Mouse (Mus musculus) liver, adult 2 months (tissue): ENCODE results near the gene Flt4. TPM values are rescaled to one million over a fixed set of nuclear protein-coding genes. Genes with fewer than 3 reads are reported as not detected.

Experiments
- DNase-seq: peaks from one replicate; pipeline ENCODE4 v3.0.0-alpha.2; 2011; ENCODE audit warnings: low read depth, low spot score; ENCODE audit errors: extremely low read depth
- H3K27ac ChIP-seq: fragments of 200-500 bp; replicated peaks from 2 replicates; pipeline ENCODE4 v1.5.1; 2012; ENCODE audit warnings: low read depth, mild to moderate bottlenecking, control low read depth, inconsistent platforms, low read length; ENCODE audit not compliant: insufficient read depth
- H3K27me3 ChIP-seq: fragments of 200-500 bp; 2 replicates; pipeline ENCODE4 v1.6.1; 2012; ENCODE audit warnings: mild to moderate bottlenecking, moderate library complexity, low read length, inconsistent platforms; ENCODE audit not compliant: control insufficient read depth, insufficient read depth
- H3K36me3 ChIP-seq: fragments of 200-500 bp; 2 replicates; pipeline ENCODE4 v1.6.1; 2012; ENCODE audit warnings: low read length, inconsistent platforms; ENCODE audit not compliant: control insufficient read depth, insufficient read depth
- H3K4me1 ChIP-seq: fragments of 200-500 bp; 2 replicates; pipeline ENCODE4 v1.6.1; 2011; ENCODE audit warnings: low read length; ENCODE audit not compliant: control insufficient read depth, insufficient read depth
- H3K4me3 ChIP-seq: fragments of 200-500 bp; 2 replicates; pipeline ENCODE4 v1.5.1; 2011; ENCODE audit warnings: low read depth, mild to moderate bottlenecking, control low read depth, low read length, moderate library complexity; ENCODE audit not compliant: insufficient read depth
- H3K79me2 ChIP-seq: fragments of 200-500 bp; 2 replicates; pipeline ENCODE4 v1.6.1; 2012; ENCODE audit warnings: inconsistent platforms, mild to moderate bottlenecking, low read length, moderate library complexity; ENCODE audit not compliant: control insufficient read depth, insufficient read depth
- H3K9ac ChIP-seq: fragments of 200-500 bp; 2 replicates; pipeline ENCODE4 v1.6.1; 2012; ENCODE audit warnings: low read depth, mild to moderate bottlenecking, control low read depth, inconsistent platforms, low read length
- CTCF ChIP-seq: fragments of 200-500 bp; IDR thresholded peaks from 2 replicates; pipeline ENCODE4 v1.5.1; 2011; ENCODE audit warnings: low read depth, low read length, control low read depth
- POLR2A ChIP-seq: fragments of 200-500 bp; IDR thresholded peaks from 2 replicates; pipeline ENCODE4 v1.6.1; 2011; ENCODE audit warnings: low read length, control low read depth; ENCODE audit not compliant: insufficient read depth; ENCODE audit errors: extremely low read depth
- WGBS: fragments of 180-500 bp; shearing (Covaris S2); methylation state at CpG from one replicate; pipeline ENCODE4 v1.1.7; 2018; 5-methylcytosine and 5-hydroxymethylcytosine counted together
- polyA plus RNA-seq: library from polyadenylated mRNA; depleted of rRNA; stranded (reverse); fragments of >200 nt; gene quantifications from 2 replicates; pipeline ENCODE4 v1.2.3, GENCODE M21; 2012
- total RNA-seq: library from RNA; depleted of rRNA; stranded (reverse); fragments of >200 nt; gene quantifications from 2 replicates; pipeline ENCODE4 v1.2.3, GENCODE M21; 2014

Flt4 gene
- total and polyA plus RNA-seq, 2 experiments, result 7.8 to 9.8 TPM

DNA sequence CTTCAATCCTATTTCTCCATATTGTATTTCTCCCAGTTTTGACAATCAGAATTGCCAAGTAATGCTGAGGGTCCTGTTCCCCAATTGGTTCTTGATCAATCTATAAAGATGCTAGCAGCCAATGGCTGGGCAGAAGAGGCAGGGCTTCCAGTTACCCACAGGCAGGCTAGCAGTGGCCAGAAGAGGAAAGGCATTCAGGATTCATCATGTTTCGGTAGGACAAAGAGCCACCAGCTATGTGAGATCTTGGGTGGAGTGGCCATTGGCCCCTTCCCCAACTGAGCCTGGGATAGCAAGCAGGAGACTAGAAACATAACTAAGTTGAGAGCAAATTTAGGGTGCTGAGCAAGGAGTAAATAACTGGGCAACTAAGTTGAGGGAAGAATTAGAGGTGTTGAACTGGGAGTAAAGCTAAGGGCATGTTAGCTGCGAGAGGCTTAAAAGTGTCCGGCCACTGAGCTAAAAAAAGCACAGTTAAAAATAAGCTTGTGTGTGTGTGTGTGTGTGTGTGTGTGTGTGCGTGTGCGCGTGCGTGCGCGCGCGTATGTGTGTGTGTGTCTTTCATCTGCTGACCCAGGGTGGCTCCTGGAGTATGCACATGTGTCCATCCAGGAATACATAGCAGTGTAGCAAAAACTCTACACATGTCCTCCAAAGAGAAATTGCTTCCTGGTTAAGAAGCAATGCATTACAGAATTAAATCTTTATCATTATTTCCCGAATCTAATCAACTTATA lies 75.3 kb downstream of the Flt4 start:
- Histone ChIP-seq H3K27ac (no peak overlapping the region), H3K4me1 (no peaks in the 10 kb centered on the region), H3K27me3 (no peaks in the 10 kb centered on the region), H3K79me2 (no peaks in the 10 kb centered on the region), H3K36me3 (peaks cover 50% of the 10 kb centered on the region), H3K9ac (no peak overlapping the region), H3K4me3 (no peak overlapping the region)
- no peak for DNase-seq
- TF ChIP-seq CTCF (no peak), POLR2A (no peak)
- WGBS, result 94% methylated on average over 12 of the region's 12 CpGs

DNA sequence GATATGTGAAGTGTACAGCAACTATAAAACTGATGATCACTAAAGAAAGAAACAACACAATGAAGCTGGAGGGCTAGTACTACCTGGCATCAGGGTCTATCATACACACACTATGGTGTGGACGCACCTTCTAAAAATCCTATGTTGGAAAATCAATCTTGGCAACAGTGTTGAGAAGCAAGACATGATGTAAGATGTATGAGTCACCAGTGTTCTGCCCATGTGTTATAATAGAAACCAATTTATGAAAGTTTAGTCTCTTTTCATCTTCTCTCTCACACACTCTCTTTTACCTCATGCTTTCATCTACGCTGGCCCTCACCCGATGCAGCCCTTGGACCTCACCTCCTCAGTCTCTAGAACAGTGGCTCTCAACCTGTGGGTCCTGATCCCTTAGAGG lies 86.0 kb downstream of the Flt4 start:
- peaks cover 23% of the 10 kb centered on the region; the same call in 1 of the 2 replicates for H3K79me2 ChIP-seq
- no peak for DNase-seq
- H3K27me3 ChIP-seq, result no peaks in the 10 kb centered on the region
- no peak overlapping the region for H3K27ac ChIP-seq
- no peak for TF ChIP-seq POLR2A
- no peak for TF ChIP-seq CTCF
- H3K4me3 ChIP-seq, result no peak overlapping the region
- H3K9ac ChIP-seq, result no peak overlapping the region
- whole genome bisulfite sequencing, result 77% methylated on average over 3 of the region's 3 CpGs
- H3K4me1 ChIP-seq, result peaks cover 5% of the 10 kb centered on the region; the same call in 1 of the 2 replicates
- peaks cover 10% of the 10 kb centered on the region; the same call in 1 of the 2 replicates for H3K36me3 ChIP-seq

DNA sequence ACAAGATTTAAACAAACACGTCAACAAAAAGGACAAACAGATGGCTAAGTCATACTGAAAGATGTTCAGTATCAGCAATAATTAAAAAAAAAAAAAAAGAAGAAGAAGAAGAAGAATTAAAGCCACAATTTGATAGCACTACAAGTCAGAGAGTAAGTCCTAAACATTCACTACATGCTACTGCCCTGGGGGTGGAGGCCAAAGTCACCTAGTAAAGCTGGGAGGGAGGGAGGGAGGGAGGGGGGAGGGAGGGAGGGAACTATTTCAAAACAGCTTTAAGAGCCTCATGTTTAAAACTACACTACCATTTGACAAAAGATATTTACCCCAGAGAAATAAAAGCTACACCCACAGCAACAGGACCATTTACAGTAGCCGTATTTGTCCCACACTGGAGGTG lies 86.6 kb downstream of the Flt4 start:
- Histone ChIP-seq H3K79me2 (peaks cover 19% of the 10 kb centered on the region; the same call in 1 of the 2 replicates), H3K9ac (no peak overlapping the region), H3K4me1 (peaks cover 5% of the 10 kb centered on the region; the same call in 1 of the 2 replicates), H3K27ac (no peak overlapping the region), H3K4me3 (no peak overlapping the region), H3K36me3 (peaks cover 8% of the 10 kb centered on the region; the same call in 1 of the 2 replicates), H3K27me3 (no peaks in the 10 kb centered on the region)
- peak; percentile 21 for DNase-seq
- no peak for TF ChIP-seq CTCF
- TF ChIP-seq POLR2A, result no peak
- 76% methylated on average over 2 of the region's 2 CpGs for WGBS

DNA sequence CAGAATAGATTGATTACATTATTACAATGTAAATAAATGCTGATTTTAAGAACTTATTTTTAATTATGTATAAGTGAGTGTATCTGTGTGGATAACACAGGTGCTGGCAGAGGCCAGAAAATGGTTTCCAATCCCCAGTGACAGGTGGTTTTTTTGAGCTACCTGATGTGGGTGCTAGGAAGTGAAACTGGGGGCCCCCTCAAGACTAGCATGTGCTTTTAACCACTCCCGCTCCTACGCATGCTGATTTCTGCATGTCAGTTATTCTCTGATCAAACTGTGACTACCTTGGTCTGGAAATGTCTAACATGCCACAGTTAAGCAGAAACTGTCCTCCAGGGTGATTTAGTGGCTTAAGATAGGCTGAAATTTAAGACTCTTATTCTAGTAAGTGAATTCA lies 87.4 kb downstream of the Flt4 start:
- H3K27ac ChIP-seq, result no peak overlapping the region
- 99% methylated on average over 2 of the region's 2 CpGs for WGBS
- DNase-seq, result no peak
- H3K36me3 ChIP-seq, result peaks cover 13% of the 10 kb centered on the region
- TF ChIP-seq POLR2A, result no peak
- no peak for TF ChIP-seq CTCF
- peaks cover 23% of the 10 kb centered on the region; the same call in 1 of the 2 replicates for H3K79me2 ChIP-seq
- no peaks in the 10 kb centered on the region for H3K27me3 ChIP-seq
- H3K4me3 ChIP-seq, result no peak overlapping the region
- H3K9ac ChIP-seq, result no peak overlapping the region
- peaks cover 5% of the 10 kb centered on the region; the same call in 1 of the 2 replicates for H3K4me1 ChIP-seq

DNA sequence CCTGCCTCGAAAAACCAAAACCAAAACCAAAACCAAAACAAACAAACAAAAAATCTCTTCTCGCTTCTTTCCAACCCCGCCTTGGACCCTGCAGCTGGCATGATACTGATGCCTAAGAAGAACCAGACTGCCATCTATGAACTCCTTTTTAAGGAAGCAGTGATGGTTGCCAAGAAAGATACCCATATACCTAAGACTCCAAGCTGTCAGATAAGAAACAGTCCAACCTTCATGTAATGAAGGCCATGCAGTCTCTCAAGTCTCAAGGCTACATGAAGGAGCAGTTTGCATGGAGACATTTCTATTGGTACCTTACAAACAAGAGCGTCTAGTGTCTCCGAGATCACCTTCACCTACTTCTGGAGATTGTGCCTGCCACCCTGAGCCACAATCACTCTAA lies 88.7 kb downstream of the Flt4 start:
- no peak for DNase-seq

DNA sequence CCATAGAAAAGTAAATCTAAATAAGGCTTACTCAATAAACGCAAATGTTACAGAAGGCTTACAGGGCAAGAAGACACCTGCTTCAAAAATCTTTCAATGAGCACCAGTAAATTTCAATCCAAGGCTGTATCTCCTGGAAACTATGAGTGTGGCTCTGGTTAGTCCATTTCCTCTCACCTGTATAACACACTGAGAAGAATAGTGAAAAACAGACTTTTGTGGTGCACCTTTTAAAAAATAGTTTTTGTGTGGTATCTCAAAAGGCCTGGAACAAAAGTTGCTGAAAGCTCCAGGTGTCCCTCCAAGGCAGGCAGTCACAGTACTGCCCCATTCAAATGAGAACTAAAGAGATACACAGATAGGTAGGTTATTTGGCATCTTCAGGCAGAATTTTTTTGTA lies 90.0 kb downstream of the Flt4 start:
- 93% methylated on average over 1 of the region's 1 CpGs for WGBS
- no peak for DNase-seq
- Histone ChIP-seq H3K9ac (no peak overlapping the region), H3K27me3 (no peaks in the 10 kb centered on the region), H3K36me3 (peaks cover 22% of the 10 kb centered on the region), H3K4me3 (no peak overlapping the region), H3K27ac (no peak overlapping the region), H3K4me1 (peaks cover 5% of the 10 kb centered on the region; the same call in 1 of the 2 replicates), H3K79me2 (peaks cover 20% of the 10 kb centered on the region; the same call in 1 of the 2 replicates)
- TF ChIP-seq CTCF (no peak), POLR2A (no peak)

More for the DNA sequence above, 88.7 kb downstream of the Flt4 start:
- H3K9ac ChIP-seq, result no peak overlapping the region
- TF ChIP-seq POLR2A, result no peak
- no peak for TF ChIP-seq CTCF
- H3K36me3 ChIP-seq, result peaks cover 22% of the 10 kb centered on the region
- no peaks in the 10 kb centered on the region for H3K27me3 ChIP-seq
- H3K79me2 ChIP-seq, result peaks cover 24% of the 10 kb centered on the region; the same call in 1 of the 2 replicates
- no peak overlapping the region for H3K27ac ChIP-seq
- WGBS, result 61% methylated on average over 5 of the region's 5 CpGs
- H3K4me3 ChIP-seq, result no peak overlapping the region
- peaks cover 5% of the 10 kb centered on the region; the same call in 1 of the 2 replicates for H3K4me1 ChIP-seq
